Mouse (Mus musculus): ENCODE data around the gene Fndc10.
"Not testable (repeated sequence)": the region's sequence is repeated elsewhere in the genome, so short reads cannot be mapped to it uniquely, and the experiment has no call there.

Gene Fndc10

GRCm38 (mm10) chr4:155687764-155688163 lies 6.4 kb upstream of the Fndc10 start:
- DNase-seq (ENCODE audit: low spot score) = not testable (repeated sequence)

GRCm38 (mm10) chr4:155690571-155691375 lies 3.4 kb upstream of the Fndc10 start:
- DNase-seq (ENCODE audit: low spot score) = no peak

- peak; percentile 36 for DNase-seq (ENCODE audit: low spot score)
These were observed 1.7 kb upstream of the Fndc10 start for GRCm38 (mm10) chr4:155692421-155692820.

GRCm38 (mm10) chr4:155694482-155695401 lies 600 bp downstream of the Fndc10 start:
- peak; percentile 88 for DNase-seq (ENCODE audit: low spot score)

GRCm38 (mm10) chr4:155695531-155696062 lies 1.5 kb downstream of the Fndc10 start:
- no peak for DNase-seq (ENCODE audit: low spot score)

- DNase-seq (ENCODE audit: low spot score) = no peak
These were observed 2.4 kb downstream of the Fndc10 start for GRCm38 (mm10) chr4:155696261-155697255.

GRCm38 (mm10) chr4:155700425-155700824 lies 6.3 kb downstream of the Fndc10 start:
- peak; percentile 37 for DNase-seq (ENCODE audit: low spot score)

GRCm38 (mm10) chr4:155703425-155703929 lies 9.3 kb downstream of the Fndc10 start:
- DNase-seq (ENCODE audit: low spot score) = no peak

GRCm38 (mm10) chr4:155704721-155705591 lies 10.8 kb downstream of the Fndc10 start, which contains the start of gene Ssu72:
Ssu72 (plus strand) TSS chr4:155704800.
- DNase-seq (ENCODE audit: low spot score) = peak; percentile 92

GRCm38 (mm10) chr4:155705592-155705929 lies 11.4 kb downstream of the Fndc10 start:
- peak; percentile 70 for DNase-seq (ENCODE audit: low spot score)

- no peak for DNase-seq (ENCODE audit: low spot score)
These were observed 14.4 kb downstream of the Fndc10 start for GRCm38 (mm10) chr4:155708582-155708981.

GRCm38 (mm10) chr4:155708988-155709387 lies 14.8 kb downstream of the Fndc10 start:
- no peak for DNase-seq (ENCODE audit: low spot score)

GRCm38 (mm10) chr4:155710521-155711252 lies 16.5 kb downstream of the Fndc10 start:
- no peak for DNase-seq (ENCODE audit: low spot score)

GRCm38 (mm10) chr4:155721668-155722083 lies 27.5 kb downstream of the Fndc10 start:
- peak; percentile 55 for DNase-seq (ENCODE audit: low spot score)

- no peak for DNase-seq (ENCODE audit: low spot score)
These were observed 33.9 kb downstream of the Fndc10 start for GRCm38 (mm10) chr4:155727993-155728392.

GRCm38 (mm10) chr4:155733267-155733666 lies 39.1 kb downstream of the Fndc10 start:
- DNase-seq (ENCODE audit: low spot score) = no peak

- DNase-seq (ENCODE audit: low spot score) = peak; percentile 80
These were observed 40.3 kb downstream of the Fndc10 start, which contains the start of gene Tmem240 for GRCm38 (mm10) chr4:155734350-155734941. Tmem240 (plus strand) TSS chr4:155734800.

GRCm38 (mm10) chr4:155734951-155735702 lies 41.0 kb downstream of the Fndc10 start:
- DNase-seq (ENCODE audit: low spot score) = peak; percentile 38

Data from T-cell, adult 2 months (primary cell).